Mouse (Mus musculus): ENCODE results near the gene Gfpt2.
"Not testable (repeated sequence)": the region's sequence is repeated elsewhere in the genome, so short reads cannot be mapped to it uniquely, and the experiment has no call there.

- not testable (repeated sequence) for TF ChIP-seq CTCF (IDR thresholded peaks at IDR 0.05; ENCODE audit: extremely low read depth, insufficient read length, insufficient replicate concordance, low read depth, low read length); POLR2A (IDR thresholded peaks at IDR 0.05; ENCODE audit: low read depth, low read length)
Measured at GRCm38 (mm10) chr11:49767497-49767896, 26.5 kb upstream of the Gfpt2 start.

Data from small intestine, adult 2 months (tissue).